Comparison of ENCODE assay signal across 9 mouse cellular contexts in genomic region chr1:180775849-180776493, GRCm38 (mm10). TPM values are rescaled to one million over a fixed set of nuclear protein-coding genes. Genes with fewer than 3 reads are reported as not detected.
DNase-seq lines count a peak whose midpoint lies in the region; ATAC-seq and TF ChIP-seq lines count a peak whose summit lies in the region.
"Had no signal": no experiment of that assay in that cellular context is flagged by ENCODE, and none has a peak within 500 bp of the region (broad histone marks: within the 10 kb centered on the region; RNA-seq: fewer than 3 reads in every experiment).

No protein-coding gene starts in this region.

- no peaks in the 10 kb centered on the region for H3K9me3 ChIP-seq in hindbrain, embryonic 16.5 days (ENCODE audit: control insufficient read depth, low read length)
- no peaks in the 10 kb centered on the region for H3K9me3 ChIP-seq in hindbrain, postnatal 0 days (ENCODE audit: low read length)
- H3K9me3 ChIP-seq in stomach, embryonic 14.5 days (ENCODE audit: control insufficient read depth, low read depth, low read length) = no peaks in the 10 kb centered on the region
- H3K9me3 ChIP-seq in stomach, postnatal 0 days (ENCODE audit: control insufficient read depth, low read length) = no peaks in the 10 kb centered on the region
- H3K9me3 ChIP-seq in limb, embryonic 13.5 days = peaks cover 4% of the 10 kb centered on the region; the same call in 1 of the 2 replicates

- no peak for TF ChIP-seq CTCF in hindbrain, postnatal 0 days (IDR thresholded peaks at IDR 0.05; ENCODE audit: low read depth)
- no peak for TF ChIP-seq CTCF in stomach, postnatal 0 days (IDR thresholded peaks at IDR 0.05; ENCODE audit: low read depth)

- DNase-seq in hindbrain, postnatal 0 days (ENCODE audit: low spot score) = no peak
- DNase-seq in stomach, postnatal 0 days (ENCODE audit: low spot score) = no peak
- DNase-seq in testis, postnatal 14 days (ENCODE audit: low spot score) = no peak
- no peak for DNase-seq in frontal cortex, adult 2 months (ENCODE audit: extremely low spot score in 1 of 2, low spot score in 1 of 2)
- DNase-seq: adrenal gland, postnatal 10 days; spleen, adult 18-20 months had no signal

- H3K27ac ChIP-seq in hindbrain, embryonic 16.5 days (ENCODE audit: low read depth, low read length) = 0 out of 2 replicates have a peak overlapping the region, but pooled peaks have one; percentile 24
- H3K27ac ChIP-seq in hindbrain, postnatal 0 days = no peak overlapping the region; the same call in 1 of the 2 replicates
- peak overlapping the region; percentile 11; the same call in 1 of the 2 replicates for H3K27ac ChIP-seq in stomach, embryonic 14.5 days (ENCODE audit: low read length)
- no peak overlapping the region for H3K27ac ChIP-seq in stomach, postnatal 0 days (replicated peaks)
- no peak overlapping the region for H3K27ac ChIP-seq in limb, embryonic 13.5 days

- H3K9ac ChIP-seq in hindbrain, embryonic 16.5 days (ENCODE audit: low read depth, low read length) = peak overlapping the region; percentile 30; the same call in 1 of the 2 replicates
- H3K9ac ChIP-seq in hindbrain, postnatal 0 days (replicated peaks; ENCODE audit: low read length) = no peak overlapping the region
- no peak overlapping the region for H3K9ac ChIP-seq in stomach, embryonic 14.5 days (replicated peaks; ENCODE audit: low read depth, low read length)
- H3K9ac ChIP-seq in stomach, postnatal 0 days (ENCODE audit: low read length) = no peak overlapping the region
- peak overlapping the region; percentile 14; the same call in 1 of the 2 replicates for H3K9ac ChIP-seq in limb, embryonic 13.5 days

- no peak overlapping the region for H3K4me3 ChIP-seq in hindbrain, embryonic 16.5 days (ENCODE audit: low read length)
- H3K4me3 ChIP-seq in hindbrain, postnatal 0 days (ENCODE audit: low read length) = no peak overlapping the region
- H3K4me3 ChIP-seq in stomach, embryonic 14.5 days (ENCODE audit: low read depth, low read length) = no peak overlapping the region
- no peak overlapping the region for H3K4me3 ChIP-seq in stomach, postnatal 0 days (ENCODE audit: low read depth, low read length)
- H3K4me3 ChIP-seq in limb, embryonic 13.5 days = no peak overlapping the region

- H3K27me3 ChIP-seq in hindbrain, embryonic 16.5 days (replicated peaks; ENCODE audit: control insufficient read depth, insufficient read depth, low read length) = no peaks in the 10 kb centered on the region
- H3K27me3 ChIP-seq in hindbrain, postnatal 0 days (ENCODE audit: insufficient read depth, low read length) = no peaks in the 10 kb centered on the region
- no peaks in the 10 kb centered on the region for H3K27me3 ChIP-seq in stomach, embryonic 14.5 days (ENCODE audit: control insufficient read depth, insufficient read depth, low read length)
- H3K27me3 ChIP-seq in stomach, postnatal 0 days (ENCODE audit: control insufficient read depth, insufficient read depth, low read length) = no peaks in the 10 kb centered on the region
- H3K27me3 ChIP-seq in limb, embryonic 13.5 days = no peaks in the 10 kb centered on the region

- peaks cover 10% of the 10 kb centered on the region for H3K4me1 ChIP-seq in hindbrain, embryonic 16.5 days (ENCODE audit: control insufficient read depth, insufficient read depth, low read depth, low read length)
- no peaks in the 10 kb centered on the region for H3K4me1 ChIP-seq in hindbrain, postnatal 0 days (ENCODE audit: insufficient read depth, low read length)
- peaks cover 7% of the 10 kb centered on the region; the same call in 1 of the 2 replicates for H3K4me1 ChIP-seq in stomach, embryonic 14.5 days (ENCODE audit: control insufficient read depth, insufficient read depth, low read length)
- no peaks in the 10 kb centered on the region for H3K4me1 ChIP-seq in stomach, postnatal 0 days (replicated peaks; ENCODE audit: control insufficient read depth, insufficient read depth)
- peaks cover 20% of the 10 kb centered on the region for H3K4me1 ChIP-seq in limb, embryonic 13.5 days

- H3K4me2 ChIP-seq in hindbrain, embryonic 16.5 days (ENCODE audit: low read length) = no peak overlapping the region
- H3K4me2 ChIP-seq in hindbrain, postnatal 0 days (ENCODE audit: low read depth, low read length) = no peak overlapping the region
- no peak overlapping the region for H3K4me2 ChIP-seq in stomach, embryonic 14.5 days (replicated peaks; ENCODE audit: low read depth, low read length)
- no peak overlapping the region for H3K4me2 ChIP-seq in stomach, postnatal 0 days (replicated peaks; ENCODE audit: low read depth)
- no peak overlapping the region for H3K4me2 ChIP-seq in limb, embryonic 13.5 days (replicated peaks)

- TF ChIP-seq EP300 in stomach, postnatal 0 days (optimal IDR thresholded peaks at IDR 0.05) = no peak

- ATAC-seq in hindbrain, embryonic 16.5 days = no peak
- ATAC-seq in hindbrain, postnatal 0 days = no peak
- no peak for ATAC-seq in stomach, embryonic 14.5 days (ENCODE audit: insufficient number of reproducible peaks, insufficient read depth, low FRiP score, low read depth)
- no peak for ATAC-seq in stomach, postnatal 0 days (ENCODE audit: low FRiP score, low TSS enrichment)
- ATAC-seq in limb, embryonic 13.5 days (ENCODE audit: low FRiP score, low read depth) = no peak

- 57% methylated on average over 6 of the region's 6 CpGs for WGBS in hindbrain, embryonic 16.5 days
- 41% methylated on average over 6 of the region's 6 CpGs for WGBS in hindbrain, postnatal 0 days
- 43% methylated on average over 6 of the region's 6 CpGs for WGBS in stomach, embryonic 14.5 days
- 44% methylated on average over 6 of the region's 6 CpGs for WGBS in stomach, postnatal 0 days
- WGBS in limb, embryonic 13.5 days = 55% methylated on average over 6 of the region's 6 CpGs

- H3K36me3 ChIP-seq in hindbrain, embryonic 16.5 days (ENCODE audit: control insufficient read depth, insufficient read depth, low read length) = no peaks in the 10 kb centered on the region
- H3K36me3 ChIP-seq in hindbrain, postnatal 0 days (ENCODE audit: insufficient read depth, low read length) = no peaks in the 10 kb centered on the region
- H3K36me3 ChIP-seq in stomach, embryonic 14.5 days (ENCODE audit: control insufficient read depth, insufficient read depth, low read length) = no peaks in the 10 kb centered on the region
- H3K36me3 ChIP-seq in stomach, postnatal 0 days (ENCODE audit: control insufficient read depth, insufficient read depth, low read length) = no peaks in the 10 kb centered on the region
- H3K36me3 ChIP-seq in limb, embryonic 13.5 days = no peaks in the 10 kb centered on the region

RNA-seq across cellular contexts. Expression of gene H3f3a, which starts 37.8 kb away (rescaled TPM):
- polyA plus RNA-seq in hindbrain, embryonic 16.5 days (2015; fragmentation: Nextera tagmentation; extraction: Ambion mirVana) = 2,228 and 2,423 TPM in 2 replicates
- total RNA-seq in hindbrain, postnatal 0 days (2014; rRNA removed) = 1,143 and 1,334 TPM in 2 replicates
- polyA plus RNA-seq in hindbrain, postnatal 0 days (2015; fragmentation: Nextera tagmentation; extraction: Ambion mirVana) = 1,977 and 1,992 TPM in 2 replicates
- polyA plus RNA-seq in stomach, embryonic 14.5 days (2014; fragmentation: Nextera tagmentation; extraction: Ambion mirVana) = 2,483 and 2,506 TPM in 2 replicates
- polyA plus RNA-seq in stomach, postnatal 0 days (2015; fragmentation: Nextera tagmentation; extraction: Ambion mirVana) = 1,633 and 1,693 TPM in 2 replicates
- 3,132 and 3,199 TPM in 2 replicates for polyA plus RNA-seq in limb, embryonic 13.5 days (2015; fragmentation: Nextera tagmentation; extraction: Ambion mirVana)
- 502 and 559 TPM in 2 replicates for polyA plus RNA-seq in frontal cortex, adult 2 months (2012; rRNA removed)

RNA-seq across cellular contexts. Expression of gene Acbd3, which starts 50.1 kb away (rescaled TPM):
- 21.8 and 22.5 TPM in 2 replicates for polyA plus RNA-seq in hindbrain, embryonic 16.5 days (2015; fragmentation: Nextera tagmentation; extraction: Ambion mirVana)
- 28.3 and 32.6 TPM in 2 replicates for total RNA-seq in hindbrain, postnatal 0 days (2014; rRNA removed)
- polyA plus RNA-seq in hindbrain, postnatal 0 days (2015; fragmentation: Nextera tagmentation; extraction: Ambion mirVana) = 18.4 and 19.2 TPM in 2 replicates
- 29.4 and 29.6 TPM in 2 replicates for polyA plus RNA-seq in stomach, embryonic 14.5 days (2014; fragmentation: Nextera tagmentation; extraction: Ambion mirVana)
- 16.6 and 16.7 TPM in 2 replicates for polyA plus RNA-seq in stomach, postnatal 0 days (2015; fragmentation: Nextera tagmentation; extraction: Ambion mirVana)
- 25.0 and 25.4 TPM in 2 replicates for polyA plus RNA-seq in limb, embryonic 13.5 days (2015; fragmentation: Nextera tagmentation; extraction: Ambion mirVana)
- polyA plus RNA-seq in frontal cortex, adult 2 months (2012; rRNA removed) = 26.3 and 28.0 TPM in 2 replicates

Comparison
In these comparisons a context has a peak if more than half of its experiments do, and no peak if none do; other contexts are left out.
1. H3K27ac ChIP-seq: peak in hindbrain, embryonic 16.5 days (single experiment) and stomach, embryonic 14.5 days (single experiment); none in hindbrain, postnatal 0 days (single experiment), stomach, postnatal 0 days (single experiment) and limb, embryonic 13.5 days (single experiment).
2. H3K9ac ChIP-seq: peak in hindbrain, embryonic 16.5 days (single experiment) and limb, embryonic 13.5 days (single experiment); none in hindbrain, postnatal 0 days (single experiment), stomach, embryonic 14.5 days (single experiment) and stomach, postnatal 0 days (single experiment).